Mouse (Mus musculus) layer of hippocampus, adult 9-11 months (tissue): ENCODE data around the gene Arl3.

Experiments
- DNase-seq: peaks from one replicate; pipeline ENCODE4 v3.0.0; 2022

Gene Arl3

DNA sequence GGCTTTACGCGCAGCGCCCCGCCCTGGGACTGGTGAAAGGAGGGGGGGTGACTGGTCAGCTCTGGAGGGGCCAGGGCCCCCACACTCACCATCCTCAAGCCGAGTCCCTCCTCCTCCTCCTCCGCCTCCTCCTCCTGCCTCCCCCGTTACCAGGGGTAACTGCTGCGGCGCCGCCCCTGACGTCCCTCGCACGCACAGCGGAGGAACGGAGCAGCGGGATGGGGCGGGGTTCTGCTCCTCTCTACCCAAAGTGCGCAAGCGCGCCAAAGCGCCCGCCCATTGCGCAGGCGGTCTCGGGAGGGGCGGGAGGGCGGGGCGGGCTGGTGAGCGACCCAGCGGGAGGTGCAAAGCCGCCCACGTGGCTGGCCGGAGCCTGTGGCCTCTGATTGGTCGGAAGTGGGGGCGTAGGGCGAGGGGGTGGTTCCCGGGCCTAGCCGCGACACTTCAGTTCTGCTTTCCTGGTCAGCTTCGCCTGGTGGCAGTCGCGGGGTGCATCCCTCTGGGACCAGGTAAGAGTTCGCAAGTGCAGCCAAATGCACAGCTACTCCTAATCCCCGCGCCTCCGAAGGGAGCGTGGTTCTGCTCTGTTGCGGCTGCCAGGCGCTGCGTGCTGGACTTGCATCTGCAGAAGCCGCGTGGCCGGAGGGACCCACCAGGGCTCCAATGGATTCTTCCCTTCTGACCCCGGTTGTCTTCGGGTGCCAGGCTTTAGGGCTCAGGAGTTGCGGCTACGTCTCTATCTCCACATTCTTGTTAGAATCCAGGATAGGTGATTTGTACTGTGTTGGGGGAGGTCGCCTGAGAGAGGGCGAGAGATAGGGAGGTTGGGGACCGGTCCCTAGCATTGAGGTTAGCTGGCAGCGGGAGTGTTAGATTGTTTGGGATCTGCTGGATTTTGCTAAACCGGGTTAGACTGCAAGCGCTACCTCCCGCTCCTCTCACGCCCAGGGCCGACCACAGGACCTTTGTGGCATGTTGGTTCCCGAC is at the start of gene Arl3, which contains the start of gene Sfxn2:
Arl3 (minus strand) TSS at position 248 of the 987 bp plus-strand sequence.
Sfxn2 (plus strand) TSS at position 415 of the 987 bp plus-strand sequence.
- DNase-seq: peak; percentile 95

DNA sequence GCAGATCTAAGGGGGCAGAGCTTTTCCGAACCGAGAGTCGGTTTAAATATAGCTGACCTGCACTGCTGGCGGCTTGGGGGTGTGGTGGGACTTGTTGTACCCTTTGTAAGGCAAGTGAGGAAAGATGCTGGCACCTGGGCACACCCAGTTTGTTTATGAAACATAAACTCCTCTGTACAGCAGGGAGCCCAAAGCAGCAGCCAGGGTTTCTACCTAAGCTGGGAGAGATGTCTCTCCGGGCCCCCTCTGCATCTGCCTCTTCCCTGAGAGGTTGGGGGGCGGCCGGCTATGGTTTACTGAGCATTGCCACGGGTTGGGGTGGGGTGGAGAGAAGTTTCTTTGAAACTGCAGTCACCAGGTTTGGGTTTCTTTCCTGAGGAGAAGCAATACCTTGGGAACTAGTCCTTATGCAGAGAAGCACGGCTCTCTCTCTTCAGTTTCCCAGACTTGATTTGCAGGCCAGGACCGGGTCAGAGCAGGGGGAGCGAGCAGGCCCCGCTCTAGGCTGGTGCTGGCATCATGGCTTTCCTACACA is 49.7 kb upstream of the Arl3 start:
- no peak for DNase-seq

DNA sequence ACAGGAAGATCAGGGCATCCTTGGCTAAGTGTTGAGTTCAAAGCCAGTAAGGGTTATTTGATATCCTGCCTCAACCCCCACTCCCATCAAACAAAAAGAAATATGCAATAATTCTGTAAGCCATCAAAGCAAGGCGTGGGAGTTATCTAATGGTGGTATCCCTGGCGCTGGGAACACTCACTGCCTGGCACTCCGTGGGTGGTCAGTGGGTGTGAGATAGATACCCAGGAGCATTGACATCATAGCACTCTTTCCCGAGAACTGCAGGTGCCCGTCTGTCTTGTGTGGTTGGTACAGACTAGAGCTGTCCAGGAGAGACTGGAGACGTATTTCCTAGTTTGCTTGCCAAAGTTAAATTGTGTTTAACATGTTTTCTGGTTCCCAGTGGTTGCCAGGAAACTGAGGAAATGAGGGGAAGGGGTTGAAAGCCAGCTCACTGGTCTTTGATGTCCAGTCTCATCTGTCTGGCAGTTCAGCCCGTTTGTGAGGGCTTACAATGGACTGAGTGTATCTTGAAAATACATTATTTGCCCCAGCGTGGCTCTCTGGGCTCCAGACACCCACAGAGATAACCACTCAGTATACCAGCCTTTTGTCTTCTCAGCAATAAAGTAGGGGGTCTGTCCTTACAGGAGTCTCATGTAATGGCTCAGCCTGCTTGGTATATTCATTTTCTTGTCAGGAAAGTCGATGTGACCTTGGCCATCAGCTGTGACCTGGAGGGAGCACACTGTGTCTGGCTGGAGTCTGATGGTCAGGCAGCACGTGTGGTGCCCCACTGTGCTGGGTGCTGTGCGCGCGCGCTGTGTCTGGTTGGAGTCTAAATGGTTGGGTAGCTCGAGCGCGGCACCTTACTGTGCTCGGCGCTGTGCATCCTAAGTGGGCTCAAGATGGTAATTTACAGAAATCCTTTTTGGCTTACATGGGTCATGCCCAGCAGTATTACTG is 48.5 kb upstream of the Arl3 start:
- DNase-seq: peak; percentile 61

DNA sequence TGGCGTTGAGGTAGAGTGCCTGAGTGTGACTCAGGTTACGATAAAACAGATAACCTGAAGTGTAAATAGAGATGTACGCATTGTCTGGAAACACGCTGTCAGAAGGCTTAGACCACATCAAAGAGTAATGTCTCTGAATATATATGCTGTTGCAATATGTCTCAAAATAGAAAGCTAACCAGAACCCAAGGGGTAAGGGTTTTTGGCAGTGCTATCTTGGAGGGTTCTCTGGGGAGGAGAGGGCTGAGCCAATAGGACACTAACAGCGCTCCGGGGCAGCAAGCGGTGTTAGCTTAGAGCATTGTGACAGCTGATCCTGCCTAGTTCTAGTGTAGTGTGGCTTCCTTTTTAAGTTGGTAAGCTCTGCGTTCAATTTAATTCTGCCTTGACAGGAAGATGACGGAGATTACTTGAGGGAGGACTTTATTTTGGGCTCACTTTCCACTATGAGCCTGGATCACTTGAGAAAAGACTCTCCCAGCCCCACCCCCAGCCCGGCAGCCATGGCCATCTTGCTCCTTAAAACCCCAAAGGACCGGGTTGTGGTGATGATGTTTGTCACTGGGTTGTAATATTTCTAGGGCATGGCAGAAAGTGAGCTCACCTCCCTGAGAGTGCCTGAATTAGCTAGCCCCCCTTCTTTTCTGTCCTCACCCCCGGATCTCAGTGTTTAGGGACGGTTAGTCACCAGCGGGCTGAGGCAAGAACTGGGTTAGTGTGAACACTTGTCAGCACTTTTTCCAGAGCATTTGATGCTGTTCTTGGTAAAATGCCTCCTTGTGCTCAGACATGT is 47.2 kb upstream of the Arl3 start:
- DNase-seq: no peak

DNA sequence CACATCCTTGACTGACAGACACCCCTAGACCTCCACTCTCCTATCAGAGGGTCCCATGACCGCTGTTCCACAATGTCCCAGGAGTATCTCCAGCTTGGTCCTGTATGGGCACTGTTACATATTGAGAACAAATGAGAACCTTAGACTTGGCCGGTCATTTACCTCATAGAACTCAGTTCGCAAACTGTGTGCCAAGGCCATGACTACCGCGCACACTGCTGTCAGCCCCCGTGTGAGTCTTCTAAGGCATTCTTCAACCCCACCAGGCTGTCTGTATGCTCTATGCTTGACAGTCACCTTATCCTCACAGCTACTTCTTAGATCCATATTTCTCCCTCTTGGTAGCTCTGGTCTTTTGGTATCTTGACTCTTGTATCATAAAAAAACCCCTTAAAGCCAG is 46.5 kb upstream of the Arl3 start:
- no peak for DNase-seq

DNA sequence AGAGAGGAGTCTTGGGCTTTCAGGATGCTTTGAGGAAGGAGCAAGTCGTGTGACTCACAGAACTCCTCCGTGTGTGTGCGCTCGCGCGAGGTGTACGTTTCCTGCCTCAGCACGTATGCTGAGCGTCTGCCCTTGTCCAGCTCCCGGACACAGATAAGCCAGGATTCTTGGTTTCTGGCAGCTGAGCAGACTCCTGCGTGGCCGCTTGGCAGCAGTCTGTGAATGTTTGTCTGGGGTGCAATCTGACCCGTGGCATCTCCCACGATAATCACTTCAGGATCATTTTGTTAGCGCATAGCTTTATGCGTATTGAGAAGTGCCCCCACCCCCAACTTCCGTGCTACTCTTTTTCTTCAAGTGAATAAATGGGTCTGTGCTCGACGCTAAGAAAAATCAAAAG is 46.0 kb upstream of the Arl3 start:
- DNase-seq: no peak

DNA sequence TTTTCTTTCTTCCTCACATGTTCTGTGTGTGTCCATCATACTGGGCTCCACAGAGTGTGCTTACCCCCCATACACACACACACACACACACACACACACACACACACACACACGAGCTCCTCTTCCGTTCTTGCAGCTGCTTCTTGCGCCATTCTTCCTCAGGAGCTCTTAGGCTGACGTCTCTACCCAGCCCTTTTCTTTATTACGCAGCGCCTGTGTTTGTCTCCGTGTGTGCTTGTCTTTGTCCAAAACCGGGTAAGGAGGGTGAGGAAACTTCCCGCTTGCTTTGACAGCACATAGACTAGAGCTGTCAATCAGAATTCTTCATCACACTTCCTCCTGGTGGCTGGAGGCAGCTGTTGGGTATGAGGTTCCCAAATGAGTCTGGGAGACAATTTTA is 45.3 kb upstream of the Arl3 start:
- peak; percentile 22 for DNase-seq

DNA sequence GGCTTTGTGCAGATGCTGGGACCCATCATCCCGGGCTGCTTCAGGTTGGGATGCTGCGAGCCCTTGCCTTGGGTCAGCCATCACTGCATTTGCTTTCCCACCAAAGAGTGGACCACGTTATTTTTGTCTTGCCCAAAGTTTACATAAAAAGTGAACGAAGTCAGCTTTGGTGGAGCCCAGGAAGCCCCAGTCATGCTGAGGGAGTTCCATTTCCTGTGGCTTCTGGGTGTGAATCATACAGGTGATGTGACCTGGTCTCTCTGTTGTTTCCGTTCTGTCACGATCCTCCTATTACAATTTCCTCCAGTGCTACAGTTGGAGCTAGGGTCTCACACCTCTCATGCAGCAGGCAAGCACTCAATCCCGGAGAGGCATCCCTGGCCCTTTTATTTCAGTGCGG is 44.4 kb upstream of the Arl3 start:
- DNase-seq: no peak

DNA sequence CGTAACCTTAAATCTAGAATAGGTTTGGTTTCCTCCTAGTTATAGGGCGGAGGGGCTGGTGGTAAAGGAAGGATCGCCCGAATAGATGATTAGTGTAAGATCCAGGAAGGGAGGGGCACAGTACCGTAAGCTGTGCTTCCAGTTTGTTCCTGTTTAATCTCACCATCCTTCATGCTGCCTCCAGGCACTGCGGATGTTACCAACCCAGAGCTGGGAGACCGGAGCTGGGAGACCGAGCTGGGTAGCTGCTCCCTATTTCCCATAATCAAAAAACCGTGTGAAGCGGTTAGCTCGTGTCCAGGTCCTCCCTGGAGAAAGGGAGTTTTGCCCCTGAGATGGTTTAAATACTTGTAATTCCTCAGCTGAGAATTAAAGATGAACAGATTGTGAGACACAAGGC is 43.4 kb upstream of the Arl3 start:
- DNase-seq: no peak

DNA sequence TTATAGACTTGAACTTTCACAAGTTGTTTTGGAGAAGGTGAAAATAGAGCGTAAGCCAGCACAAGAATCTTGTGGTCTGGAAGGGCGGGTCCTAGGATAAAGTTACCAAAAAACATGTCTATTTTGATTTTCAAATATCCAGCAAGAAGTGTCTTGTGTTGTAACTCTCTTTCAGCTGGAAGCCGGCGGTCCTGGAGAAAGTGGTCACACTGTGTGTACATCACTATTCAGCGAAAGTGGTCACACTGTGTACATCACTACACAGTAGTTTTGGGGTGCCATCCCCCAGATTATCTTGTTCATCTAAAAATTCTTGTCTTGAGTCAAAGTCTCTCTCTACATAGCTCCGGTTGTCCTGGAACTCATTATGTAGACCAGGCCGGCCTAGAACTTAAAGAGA is 35.2 kb upstream of the Arl3 start:
- no peak for DNase-seq

DNA sequence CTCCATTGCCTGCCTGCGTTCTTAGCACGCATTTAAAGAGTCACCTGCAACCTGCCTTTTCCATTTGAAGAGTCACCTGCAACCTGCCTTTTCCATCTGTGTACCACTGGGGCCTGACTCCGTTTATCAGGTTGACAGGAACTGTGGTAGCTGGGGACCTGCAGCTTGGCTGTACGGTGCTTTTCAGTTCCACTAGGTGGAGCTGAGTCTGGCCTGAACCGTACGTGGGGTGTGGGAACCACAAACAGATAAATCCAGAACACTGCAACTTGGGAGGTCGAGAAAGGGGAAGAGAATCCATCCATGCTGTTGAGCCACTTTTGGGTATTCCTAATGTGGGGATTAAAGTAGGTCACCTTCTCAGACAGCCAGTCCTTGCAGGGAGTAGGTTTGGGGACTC is 34.4 kb upstream of the Arl3 start:
- no peak for DNase-seq

DNA sequence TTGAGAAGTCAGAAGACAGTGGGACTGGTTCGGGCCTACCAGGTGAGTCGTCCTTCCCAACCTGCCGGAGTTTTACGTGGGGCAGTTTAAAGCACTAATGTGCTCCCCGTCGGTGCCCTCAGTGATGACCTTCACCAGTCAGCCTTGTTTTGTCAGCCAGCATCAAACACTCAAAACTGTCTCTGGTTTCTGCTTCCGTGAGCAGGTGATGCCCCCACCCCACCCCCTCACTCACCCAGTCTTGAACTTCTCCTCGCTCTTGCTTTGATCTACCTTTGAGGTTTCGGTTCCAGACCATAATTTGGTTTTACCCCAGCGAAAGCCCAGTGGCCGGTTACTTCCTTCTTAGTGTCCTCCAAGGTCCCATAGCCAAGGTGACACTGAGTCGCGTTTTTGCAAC is 33.7 kb upstream of the Arl3 start:
- no peak for DNase-seq

DNA sequence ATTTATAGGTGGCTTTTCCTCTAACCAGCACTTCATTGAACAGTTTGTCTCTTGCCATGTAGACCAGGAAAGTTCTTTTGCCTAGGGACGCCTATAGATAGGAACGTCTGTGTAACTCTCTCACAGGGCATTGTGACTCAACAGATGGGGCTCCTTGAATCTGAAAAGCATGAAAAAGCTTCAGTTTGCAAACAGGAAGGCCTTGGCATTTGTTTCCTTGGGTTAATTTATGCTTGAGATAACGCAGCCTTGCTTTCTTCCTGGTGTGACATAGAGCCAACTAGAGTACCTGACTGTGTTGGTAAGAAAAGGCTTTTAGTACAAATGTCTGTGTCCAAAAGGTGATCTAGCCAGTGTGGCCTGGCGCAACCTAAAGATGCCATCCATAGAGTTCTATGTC is 29.4 kb upstream of the Arl3 start:
- DNase-seq: no peak

DNA sequence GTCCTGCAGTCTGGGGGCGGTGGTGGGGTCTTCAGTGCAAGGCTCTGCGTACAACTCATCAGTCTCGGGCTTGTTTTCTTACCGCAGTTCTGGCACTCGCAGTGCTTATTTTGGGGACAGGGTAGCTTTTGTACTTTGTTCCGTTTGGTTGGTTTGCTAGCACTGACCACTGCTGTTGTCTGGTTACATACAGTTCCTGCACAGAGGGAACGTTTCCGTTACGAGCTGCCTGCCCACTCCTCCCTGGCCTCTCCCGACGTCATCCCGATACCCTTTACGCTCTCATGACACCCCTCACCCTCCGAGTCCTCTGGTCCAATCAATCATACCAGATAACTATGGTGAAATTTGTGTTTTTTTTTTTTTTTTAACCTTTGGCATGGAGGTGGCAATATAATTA is 28.5 kb upstream of the Arl3 start:
- DNase-seq: no peak

DNA sequence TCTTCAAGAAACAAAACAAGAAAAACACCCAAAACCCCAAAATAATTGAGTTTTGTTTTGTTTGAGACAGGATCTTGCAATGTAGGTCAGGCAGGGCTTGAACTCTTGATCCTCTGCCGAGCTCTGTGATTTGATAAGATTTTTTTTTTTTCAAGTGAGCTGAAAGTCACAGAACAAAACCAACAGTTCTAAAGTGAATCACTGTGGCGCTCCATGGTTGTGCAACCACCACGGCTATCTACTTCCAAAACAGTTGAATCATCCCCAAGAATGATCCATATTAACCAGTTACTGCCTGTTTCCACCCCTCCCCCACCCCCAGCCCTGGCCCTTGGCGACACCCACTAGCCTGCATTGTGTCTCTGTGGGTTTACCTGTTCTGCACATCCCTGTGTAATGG is 27.4 kb upstream of the Arl3 start:
- DNase-seq: no peak

DNA sequence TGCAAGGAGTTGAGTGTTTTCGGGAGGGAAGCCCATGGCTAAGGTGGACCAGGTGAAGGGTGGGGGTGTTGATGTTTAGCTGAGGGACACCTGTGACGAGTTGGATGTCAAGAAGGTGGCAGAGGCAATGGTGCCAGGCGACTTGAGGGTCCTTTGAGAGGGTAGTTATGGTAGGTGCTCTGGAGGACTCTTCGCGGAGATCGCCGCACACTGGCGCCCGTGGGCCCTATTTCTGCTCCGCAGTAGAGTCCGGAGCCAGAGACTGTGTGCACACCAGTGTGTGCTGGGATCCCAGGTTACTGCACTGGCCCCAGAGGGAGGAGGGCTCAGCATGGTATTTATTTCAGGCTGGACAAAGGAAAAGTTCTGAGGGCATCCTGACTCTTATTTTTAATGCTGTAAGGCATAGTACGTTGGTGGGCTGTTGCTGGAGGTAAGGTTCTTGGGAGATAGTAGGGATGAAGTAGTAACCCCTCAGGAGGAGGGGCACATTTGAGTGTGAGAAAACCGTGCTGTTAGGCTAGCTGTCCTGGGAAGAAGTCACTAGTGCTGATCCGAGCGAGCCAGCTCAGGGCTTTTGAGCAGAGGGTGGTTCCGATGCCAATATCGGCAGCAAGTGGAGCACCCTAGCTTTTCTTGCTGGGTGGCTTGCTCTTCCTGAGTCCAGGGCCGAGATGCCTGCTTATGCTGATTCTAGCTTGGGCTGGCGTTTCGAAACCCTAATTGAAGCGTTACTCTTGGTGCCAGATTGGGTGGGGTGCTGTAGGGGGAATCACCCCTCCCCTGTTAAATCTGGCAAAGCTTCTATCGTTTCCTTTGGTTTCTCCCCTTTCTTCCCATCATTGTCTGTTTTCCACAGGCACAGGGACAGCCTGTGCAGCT is 26.6 kb upstream of the Arl3 start:
- no peak for DNase-seq

DNA sequence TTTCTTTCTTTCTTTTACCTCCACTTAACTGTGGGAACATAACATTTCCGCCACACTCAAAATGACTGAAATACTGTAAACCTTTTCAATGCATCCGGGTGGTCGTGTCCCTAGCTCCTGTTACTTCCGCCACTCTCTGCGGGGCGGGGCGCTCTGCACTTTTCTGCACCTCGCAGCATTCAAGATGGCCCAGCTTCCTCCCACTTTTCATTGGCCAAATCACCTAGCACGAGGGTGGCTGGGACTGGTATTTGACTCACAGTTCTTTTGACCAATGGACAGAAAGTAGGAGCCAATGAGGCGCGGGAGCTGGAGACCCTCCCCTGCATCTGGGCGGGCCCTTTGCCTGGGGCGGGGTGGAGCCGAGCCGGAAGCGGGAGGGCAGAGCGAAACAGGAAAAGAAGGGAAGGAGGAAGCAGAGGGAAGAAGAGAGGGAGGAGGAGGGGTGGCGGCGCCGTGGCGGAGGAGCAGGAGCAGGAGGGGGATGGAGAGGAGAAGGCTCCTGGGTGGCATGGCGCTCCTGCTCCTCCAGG is 25.8 kb upstream of the Arl3 start, which contains the start of gene Wbp1l:
Wbp1l (plus strand) TSS at position 365 of the 533 bp plus-strand sequence.
- DNase-seq: peak; percentile 100

DNA sequence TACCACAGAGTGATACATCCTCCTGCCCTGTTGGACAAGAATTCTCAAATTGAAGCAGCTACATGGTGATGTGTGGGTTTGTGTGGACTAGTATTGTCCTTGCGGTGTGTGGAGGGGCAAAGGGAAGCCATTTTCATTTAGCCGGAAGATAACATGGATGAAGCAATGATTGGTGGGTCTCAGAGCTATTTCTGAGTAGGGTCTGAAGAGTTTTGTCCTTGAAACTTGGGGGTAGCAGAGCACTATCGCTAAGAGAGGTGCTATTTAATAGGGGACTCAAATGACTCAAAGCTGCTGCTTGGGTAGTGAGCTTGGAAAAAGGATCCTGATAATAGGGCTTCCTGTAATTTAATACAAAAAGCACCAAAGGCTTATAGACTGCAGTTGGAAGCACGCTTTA is 25.2 kb upstream of the Arl3 start:
- DNase-seq: no peak

DNA sequence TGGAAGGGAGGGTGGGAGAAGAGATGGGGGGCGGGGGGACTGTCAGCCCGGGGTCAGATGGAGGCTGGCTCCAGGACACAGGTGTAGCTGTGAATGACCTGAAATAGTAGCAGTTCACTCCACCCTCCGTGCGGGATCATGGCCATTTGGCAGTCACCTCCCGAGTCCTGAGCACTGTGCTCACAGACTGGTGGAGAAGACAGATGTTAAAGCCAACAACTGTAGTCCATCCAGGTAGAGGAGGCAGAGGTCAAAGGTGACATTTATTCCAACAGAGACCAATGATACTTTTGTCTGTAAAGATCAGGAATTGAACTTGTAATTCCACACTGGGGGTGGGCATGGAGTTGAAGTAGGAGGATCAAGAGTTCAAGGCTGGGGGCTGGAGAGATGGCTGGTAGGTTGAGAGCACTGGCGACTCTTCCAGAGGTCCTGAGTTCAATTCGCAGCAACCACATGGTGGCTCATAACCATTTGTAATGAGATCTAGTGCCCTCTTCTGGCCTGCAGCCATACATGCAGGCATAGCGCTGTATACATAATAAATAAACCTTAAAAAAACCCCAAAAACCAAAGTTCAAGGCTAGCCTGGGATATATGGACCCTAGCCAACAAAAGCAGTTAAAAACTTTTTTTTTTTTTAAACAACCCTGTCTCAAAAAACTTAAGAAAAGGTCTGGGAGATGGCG is 19.9 kb upstream of the Arl3 start:
- no peak for DNase-seq

DNA sequence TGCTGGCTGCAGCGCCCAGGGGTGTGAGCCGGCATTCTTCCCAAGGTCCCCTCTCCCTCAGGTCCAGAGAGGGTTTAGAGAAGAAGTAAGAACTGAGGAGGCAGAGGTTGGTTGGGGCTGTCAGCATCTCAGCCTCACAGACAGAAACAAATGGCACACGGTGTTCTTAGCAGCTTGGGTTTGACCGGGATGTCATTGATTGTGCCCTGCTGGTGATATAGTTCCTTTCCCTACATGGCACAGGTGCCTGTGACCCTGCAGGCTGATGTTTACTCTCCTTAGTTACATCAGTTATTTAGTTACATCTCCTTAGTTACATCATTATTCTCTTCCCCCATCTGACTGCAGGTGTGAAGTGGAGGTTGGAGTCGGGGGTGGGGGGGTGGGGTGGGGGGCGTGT is 18.6 kb upstream of the Arl3 start:
- no peak for DNase-seq
